Mouse (Mus musculus): ENCODE data around the gene Sec14l2.

DNA sequence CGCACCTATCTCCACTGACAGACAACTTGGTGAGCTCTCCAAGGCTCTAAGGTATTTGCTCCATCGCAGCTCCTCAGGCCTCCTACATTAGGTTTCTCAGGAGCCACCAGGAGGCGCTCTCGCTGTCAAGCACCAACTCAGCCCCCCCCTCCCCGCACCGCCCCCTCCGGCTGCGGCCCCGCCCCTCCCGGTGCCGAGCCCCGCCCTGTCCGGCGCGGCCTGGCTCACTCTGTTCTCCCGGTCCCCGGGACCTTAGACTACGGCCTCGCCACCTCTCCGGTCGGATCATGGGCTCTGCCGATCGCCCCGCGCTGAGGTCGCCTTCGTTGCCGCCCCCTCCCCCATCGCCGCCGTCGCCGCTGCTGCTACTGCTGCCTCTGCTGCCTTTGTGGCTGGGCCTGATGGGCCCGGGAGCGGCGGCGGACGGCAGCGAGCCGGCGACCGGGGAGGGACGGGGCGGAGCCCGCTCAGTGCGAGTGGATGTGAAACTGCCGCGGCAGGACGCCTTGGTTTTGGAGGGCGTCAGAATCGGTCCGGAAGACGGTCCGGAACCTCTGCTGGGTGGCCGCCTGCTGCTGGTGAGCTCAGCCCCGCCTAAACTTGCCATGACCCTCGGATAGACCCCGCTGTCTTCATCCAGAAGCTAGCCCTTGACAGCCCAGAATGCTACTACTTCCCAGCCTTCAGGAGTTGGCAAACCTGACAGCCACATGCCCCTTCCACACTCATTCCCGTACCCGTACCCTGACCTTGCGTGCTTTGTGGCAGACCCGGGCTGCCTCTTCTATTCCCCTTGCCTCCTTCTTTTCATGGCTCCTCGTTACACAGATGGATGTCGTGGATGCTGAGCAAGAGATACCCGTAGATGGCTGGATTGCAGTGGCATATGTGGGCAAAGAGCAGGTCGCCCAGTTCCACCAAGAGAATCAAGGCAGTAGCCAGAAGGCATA is 12.0 kb upstream of the Sec14l2 start, which contains the start of gene Rnf215:
- TF ChIP-seq CTCF (IDR thresholded peaks at IDR 0.05; ENCODE audit: low read depth) (peak; percentile 83), EP300 (IDR thresholded peaks at IDR 0.05; ENCODE audit: low read depth) (no peak)
